Mouse (Mus musculus): ENCODE measurements around the gene Scd1.

The Scd1 gene

GRCm38 (mm10) chr19:44365733-44366132, 41.9 kb downstream of the Scd1 start:
- no peak for DNase-seq (ENCODE audit: low spot score)

GRCm38 (mm10) chr19:44364029-44364428, 43.6 kb downstream of the Scd1 start:
- no peak for DNase-seq (ENCODE audit: low spot score)

DNA sequence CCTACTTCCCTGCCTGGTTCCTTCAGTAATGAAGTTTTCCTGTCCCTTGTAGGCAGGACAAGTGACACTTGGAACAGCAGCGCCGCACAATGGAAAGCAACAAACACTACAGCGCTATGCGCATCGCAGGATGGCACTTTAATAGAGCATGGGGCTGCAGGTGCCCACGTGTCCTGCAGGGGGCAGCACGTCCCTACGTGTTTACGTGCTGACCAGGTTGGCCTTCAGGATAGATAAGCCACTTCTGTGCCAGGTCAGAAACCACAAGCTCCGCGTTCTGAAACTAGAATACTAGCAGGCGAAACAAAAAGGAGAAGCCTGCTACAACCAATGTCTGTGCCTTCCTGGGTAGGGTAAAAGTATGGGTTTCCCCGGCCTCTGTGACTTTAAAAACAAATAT, 44.1 kb downstream of the Scd1 start:
- DNase-seq (ENCODE audit: low spot score), result peak; percentile 93

- DNase-seq (ENCODE audit: low spot score), result no peak
Measured at GRCm38 (mm10) chr19:44358700-44359099, 49.0 kb downstream of the Scd1 start.

- no peak for DNase-seq (ENCODE audit: low spot score)
Measured at GRCm38 (mm10) chr19:44351756-44352155, 55.9 kb downstream of the Scd1 start.

DNA sequence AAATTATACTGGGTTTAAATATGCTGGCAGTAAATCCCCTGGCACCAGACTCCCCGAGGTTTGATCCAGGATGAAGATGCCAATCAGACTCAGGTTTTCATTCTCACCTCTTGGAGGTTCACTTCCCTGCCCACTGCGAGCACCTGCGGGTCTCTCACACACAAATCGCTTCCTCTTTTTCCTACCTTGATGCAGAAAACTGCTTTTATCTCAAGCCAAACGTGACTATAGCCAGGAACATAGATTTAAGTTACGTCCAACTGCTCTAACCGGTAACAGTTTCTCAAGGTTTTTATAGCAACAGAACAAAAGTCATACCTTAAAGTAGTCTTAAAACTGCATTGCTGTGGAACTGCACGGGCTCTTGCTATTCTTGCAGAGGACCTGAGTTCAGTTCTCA, 58.0 kb downstream of the Scd1 start:
- no peak for DNase-seq (ENCODE audit: low spot score)

Data from embryo, embryonic 10 days (tissue).